Mouse (Mus musculus): Measurements from ENCODE around the gene Usp29.
"Not testable (repeated sequence)": the region's sequence is repeated elsewhere in the genome, so short reads cannot be mapped to it uniquely, and the experiment has no call there.

Gene Usp29

DNA sequence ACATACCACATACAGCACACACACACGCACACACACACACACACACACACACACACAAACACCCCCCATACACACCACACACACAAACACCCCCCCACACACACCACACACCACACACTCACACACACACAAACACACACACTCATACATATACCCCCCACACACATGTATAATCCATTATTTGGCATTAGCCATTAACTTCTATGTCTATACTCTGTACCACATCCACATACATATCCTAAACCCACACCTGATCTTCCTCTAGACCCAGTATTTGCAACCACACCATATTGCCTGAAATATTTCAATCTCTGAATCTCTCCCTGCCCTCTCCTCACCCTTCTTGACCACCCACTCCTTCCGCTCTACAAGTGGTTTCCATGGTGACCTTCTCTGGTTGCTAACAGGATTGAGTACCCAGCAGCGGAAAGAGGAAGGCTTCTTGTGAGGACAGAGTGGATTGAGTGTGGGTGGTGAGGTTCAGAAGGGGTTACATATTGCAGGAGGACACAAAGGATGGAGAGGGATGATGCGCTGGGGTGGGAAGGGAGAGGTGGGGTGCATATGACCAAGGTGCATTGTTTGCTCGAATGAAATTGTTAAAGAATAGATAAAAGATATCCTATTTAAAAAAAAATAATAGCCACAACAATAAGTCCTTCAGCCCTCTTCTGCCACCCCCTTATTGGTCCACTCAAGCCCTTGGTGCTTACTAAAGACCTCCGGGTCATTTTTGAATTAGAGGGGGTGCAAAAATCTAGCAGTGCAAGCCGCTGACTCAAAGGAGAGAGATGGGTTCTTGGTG is 195.8 kb downstream of the Usp29 start:
- DNase-seq (ENCODE audit: low read depth, low spot score): peak; percentile 36

DNA sequence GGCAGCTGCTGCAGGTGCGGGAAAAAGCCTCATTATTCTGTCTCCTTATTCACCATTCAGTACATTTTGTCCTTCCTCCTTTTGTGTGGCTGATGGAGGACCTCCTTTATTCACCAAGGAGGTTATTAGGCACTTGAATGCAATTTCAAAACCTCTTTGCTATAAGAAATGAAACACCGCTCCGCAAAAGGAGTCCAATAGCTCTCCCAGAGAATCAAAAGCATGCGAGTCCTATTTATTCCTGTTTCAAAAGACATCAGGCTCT is 196.3 kb downstream of the Usp29 start:
- no peak for DNase-seq (ENCODE audit: low read depth, low spot score)

DNA sequence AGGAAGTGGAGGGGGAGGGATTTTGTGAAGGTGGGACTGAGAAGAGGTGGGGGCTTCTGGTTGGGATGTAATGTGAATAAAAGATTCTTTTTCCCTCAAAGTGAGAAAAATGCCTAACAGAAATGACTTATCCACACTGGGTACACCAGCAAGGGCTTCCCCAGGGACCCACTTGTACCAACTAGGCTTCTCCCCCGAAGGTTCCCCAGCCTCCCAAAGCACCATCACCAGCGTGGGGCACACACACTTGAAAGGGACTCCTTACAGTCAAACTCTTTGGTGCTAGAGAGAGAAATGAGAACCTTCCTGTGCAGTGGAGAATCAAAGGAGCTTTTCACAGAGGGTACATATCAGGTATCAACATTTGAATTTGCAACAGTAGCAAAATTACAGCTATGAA is 198.9 kb downstream of the Usp29 start:
- no peak for DNase-seq (ENCODE audit: low read depth, low spot score)

DNA sequence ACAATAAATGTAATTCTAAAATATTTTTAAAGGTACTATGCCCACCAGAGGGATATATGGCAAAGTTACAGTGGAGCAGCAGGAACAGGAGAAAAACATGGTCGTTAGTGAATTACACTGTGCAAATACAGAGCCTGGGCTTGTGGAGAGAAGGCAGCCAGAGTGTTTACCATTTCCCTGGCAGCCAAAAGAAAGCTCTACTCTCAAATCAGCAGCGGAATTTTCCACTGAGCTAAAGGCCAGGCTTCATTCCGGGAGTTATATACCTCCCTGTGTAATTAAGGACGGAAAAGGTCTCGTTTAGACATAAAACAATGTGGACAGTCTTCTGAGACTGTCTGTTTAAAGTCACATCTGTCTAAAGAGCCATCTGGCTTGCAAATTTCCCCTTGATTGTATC is 204.4 kb downstream of the Usp29 start:
- no peak for DNase-seq (ENCODE audit: low read depth, low spot score)

GRCm38 (mm10) chr7:6937040-6937439 is 206.7 kb downstream of the Usp29 start:
- DNase-seq (ENCODE audit: low read depth, low spot score): peak; percentile 76

- DNase-seq (ENCODE audit: low read depth, low spot score): no peak
Measured at GRCm38 (mm10) chr7:6940761-6941231, 210.4 kb downstream of the Usp29 start.

- DNase-seq (ENCODE audit: low read depth, low spot score): not testable (repeated sequence)
Measured at GRCm38 (mm10) chr7:6948061-6948460, 217.7 kb downstream of the Usp29 start.

GRCm38 (mm10) chr7:6956576-6956975 is 226.2 kb downstream of the Usp29 start:
- no peak for DNase-seq (ENCODE audit: low read depth, low spot score)

GRCm38 (mm10) chr7:6958574-6958973 is 228.2 kb downstream of the Usp29 start:
- no peak for DNase-seq (ENCODE audit: low read depth, low spot score)

- no peak for DNase-seq (ENCODE audit: low read depth, low spot score)
Measured at GRCm38 (mm10) chr7:6973566-6973965, 243.2 kb downstream of the Usp29 start.

DNA sequence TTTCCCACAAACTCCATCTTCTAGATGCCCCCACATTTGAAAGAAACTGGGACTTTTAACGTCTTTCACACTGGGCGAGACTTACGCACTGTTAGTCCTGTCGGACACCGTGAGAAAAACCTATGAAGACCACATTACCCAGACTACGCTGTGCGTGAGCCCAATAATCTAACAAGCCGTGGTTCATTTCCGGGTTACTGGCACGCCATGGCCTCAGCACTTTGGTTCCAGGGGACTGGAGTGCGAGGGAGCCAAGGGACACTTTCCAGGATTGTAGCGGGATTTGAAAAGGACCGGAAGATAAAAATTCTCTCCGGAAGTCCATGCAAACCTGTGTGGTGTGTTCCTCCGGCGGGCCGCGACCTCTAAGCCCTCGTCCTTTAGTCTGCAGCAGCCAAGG is 246.5 kb downstream of the Usp29 start:
- DNase-seq (ENCODE audit: low read depth, low spot score): no peak

GRCm38 (mm10) chr7:6995251-6995650 is 264.9 kb downstream of the Usp29 start, which contains the start of gene Aurkc:
Aurkc (plus strand) TSS chr7:6995300.
- DNase-seq (ENCODE audit: low read depth, low spot score): not testable (repeated sequence)

DNA sequence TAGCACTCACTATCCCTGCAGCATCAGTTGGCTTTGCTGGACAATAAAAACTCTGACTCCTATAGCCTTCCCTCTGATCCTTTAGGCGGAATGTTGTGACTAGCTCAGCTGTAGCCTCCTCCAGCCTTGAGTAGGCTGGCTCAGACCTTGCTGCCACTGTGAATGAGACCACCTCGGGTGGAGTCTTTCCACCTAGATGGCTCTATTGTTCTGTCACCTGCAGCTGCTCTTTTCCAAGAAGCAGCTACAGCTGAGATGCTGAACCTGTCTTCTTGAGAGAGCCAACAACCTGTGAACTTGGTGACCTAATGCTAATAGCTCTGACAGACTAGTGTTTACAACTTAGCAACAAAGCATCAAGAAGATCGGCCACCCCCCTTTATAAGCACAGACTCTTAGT is 268.5 kb downstream of the Usp29 start:
- DNase-seq (ENCODE audit: low read depth, low spot score): not testable (repeated sequence)

GRCm38 (mm10) chr7:7005441-7005840 is 275.1 kb downstream of the Usp29 start:
- DNase-seq (ENCODE audit: low read depth, low spot score): not testable (repeated sequence)
